Mouse (Mus musculus) cortical plate, adult 2 months (tissue): ENCODE measurements around the gene Slc2a13.

ENCODE experiments used
- CTCF ChIP-seq: fragments of 200-500 bp; IDR thresholded peaks from 2 replicates; pipeline ENCODE4 v1.5.1; 2011; ENCODE audit warnings: mild to moderate bottlenecking, control low read depth, low read length; ENCODE audit not compliant: insufficient read depth; ENCODE audit errors: extremely low read depth
- POLR2A ChIP-seq: fragments of 200-500 bp; IDR thresholded peaks from 2 replicates; pipeline ENCODE4 v1.6.1; 2011; ENCODE audit warnings: mild to moderate bottlenecking, low read length, control low read depth; ENCODE audit not compliant: insufficient read depth; ENCODE audit errors: extremely low read depth

DNA sequence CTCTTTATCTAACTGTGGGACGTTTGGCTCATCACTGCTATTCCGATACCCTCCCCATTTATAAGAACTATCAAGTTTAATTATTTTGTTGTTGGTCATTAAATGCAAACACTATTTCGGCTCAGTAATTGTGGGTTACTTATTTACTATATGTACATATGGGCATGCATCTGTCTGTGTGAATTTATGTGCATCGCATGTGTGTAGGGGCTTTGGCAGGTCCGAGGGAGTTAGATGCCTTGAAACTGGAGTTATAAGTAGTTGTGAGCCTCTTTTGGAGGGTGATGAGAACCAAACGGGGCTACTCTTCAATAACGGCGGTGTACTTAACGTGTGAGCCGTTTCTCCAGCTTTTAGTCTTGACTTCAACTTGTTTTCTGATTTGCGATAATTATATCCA lies 195.5 kb downstream of the Slc2a13 start:
- TF ChIP-seq CTCF = no peak
- no peak for TF ChIP-seq POLR2A
